Mouse (Mus musculus) urinary bladder, postnatal 14 days (tissue): Measurements from ENCODE around the gene Zbtb17.

Experiments
- DNase-seq: peaks from one replicate; pipeline ENCODE4 v3.0.0; 2021; ENCODE audit warnings: low spot score

Gene Zbtb17

GRCm38 (mm10) chr4:141444451-141445327 is at the start of gene Zbtb17:
Gene Zbtb17, plus strand, starts transcription at chr4:141444654.
- peak; percentile 90 for DNase-seq

GRCm38 (mm10) chr4:141394751-141395150 is 49.7 kb upstream of the Zbtb17 start:
- no peak for DNase-seq

GRCm38 (mm10) chr4:141397861-141398260 is 46.6 kb upstream of the Zbtb17 start:
- no peak for DNase-seq

GRCm38 (mm10) chr4:141398545-141398944 is 45.9 kb upstream of the Zbtb17 start, which contains the start of gene Clcnka:
Gene Clcnka, minus strand, starts transcription at chr4:141398724.
- no peak for DNase-seq

DNA sequence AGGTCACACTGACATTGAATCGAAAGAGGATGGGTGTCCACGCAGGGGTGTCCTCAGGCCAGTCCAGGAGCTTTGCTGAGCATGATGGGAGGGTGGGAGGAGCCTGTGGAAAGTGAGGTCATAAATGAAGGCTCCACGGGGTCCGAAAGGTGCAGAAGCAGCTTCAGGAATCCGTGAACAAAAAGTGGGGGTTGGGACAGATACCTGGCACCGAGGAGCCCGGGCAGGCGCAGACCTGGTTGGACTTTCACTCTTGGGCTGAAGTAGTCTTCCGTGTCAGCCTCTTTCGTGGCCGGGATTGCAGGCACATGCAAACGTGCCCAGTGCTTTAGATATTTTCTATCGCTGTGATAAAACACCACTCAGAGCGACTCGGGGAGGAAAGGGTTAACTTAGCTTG is 44.3 kb upstream of the Zbtb17 start:
- no peak for DNase-seq

DNA sequence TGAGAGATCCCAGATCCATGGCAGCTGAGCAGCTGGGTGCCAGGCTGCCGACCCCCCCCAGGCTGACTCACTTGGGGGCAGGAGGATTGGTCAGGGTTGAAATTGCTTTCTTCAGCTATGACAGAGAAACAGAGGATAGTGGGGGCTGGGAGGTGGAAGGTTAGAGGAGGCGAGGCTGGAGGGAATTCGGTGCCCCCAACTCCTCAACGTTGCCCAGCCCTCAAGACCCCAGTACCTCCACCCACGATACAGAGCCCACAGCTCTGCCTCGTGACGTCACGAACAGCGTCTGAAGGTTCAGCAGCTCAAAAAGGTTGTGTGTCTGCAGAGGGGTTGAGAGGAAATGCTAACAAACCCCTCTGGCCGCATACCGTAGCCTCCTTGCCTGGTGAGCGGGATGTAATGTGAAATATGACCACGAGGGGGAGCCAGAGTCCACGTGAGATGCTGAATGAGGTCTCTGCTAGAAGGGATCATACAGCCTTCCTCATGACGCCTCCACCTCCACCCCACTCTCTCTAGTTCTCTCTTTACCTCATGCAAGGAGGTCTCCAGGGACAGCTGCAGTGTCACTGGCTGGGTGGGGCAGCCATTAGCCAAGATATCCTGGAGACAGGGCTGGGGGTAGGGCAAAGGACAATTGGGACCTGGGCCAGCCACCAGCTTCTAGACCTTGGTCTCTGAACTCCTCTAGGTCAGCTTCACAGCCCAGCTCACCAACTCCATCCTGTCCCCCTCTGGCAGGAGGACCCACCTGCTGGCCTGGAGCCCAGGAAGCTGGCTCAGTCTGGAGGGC is 39.7 kb upstream of the Zbtb17 start:
- DNase-seq: peak; percentile 88

GRCm38 (mm10) chr4:141405314-141405622 is 39.2 kb upstream of the Zbtb17 start:
- no peak for DNase-seq

DNA sequence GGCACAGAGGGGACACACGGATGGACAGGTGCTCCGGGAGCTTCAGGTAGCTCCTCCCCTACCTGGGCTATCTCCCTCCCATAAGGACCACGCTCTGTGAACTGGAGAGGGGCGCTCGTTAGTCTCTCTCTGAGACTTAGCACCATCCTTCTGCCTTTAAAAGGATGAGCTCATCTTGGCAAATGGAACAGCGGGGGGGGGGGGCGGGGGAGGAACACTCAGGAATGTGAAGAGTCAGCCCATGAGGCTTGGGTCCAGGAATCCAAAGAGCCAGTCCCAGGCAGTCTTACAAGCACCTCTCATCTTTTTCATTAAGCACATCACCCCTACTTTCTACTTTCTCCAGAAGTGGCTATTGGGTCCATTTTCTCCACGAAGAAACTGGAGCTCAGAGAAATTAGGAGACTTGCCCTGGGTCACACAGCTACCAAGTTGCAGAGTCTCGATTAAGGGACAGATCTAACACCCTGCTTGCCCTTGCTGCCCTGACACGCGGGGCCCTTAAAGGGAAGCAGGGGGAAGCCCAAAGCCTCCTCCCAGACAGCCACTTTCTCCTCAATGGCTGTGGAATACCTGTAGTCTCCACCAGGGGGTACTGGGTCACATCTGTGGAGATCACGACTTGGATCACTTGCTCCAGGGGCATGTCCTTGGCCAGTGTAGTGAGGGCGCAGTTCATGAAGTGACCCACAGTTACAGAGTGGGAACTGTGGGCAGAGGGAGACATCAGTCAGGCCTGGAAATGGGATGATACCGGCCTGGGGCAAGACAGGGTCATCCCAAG is 37.7 kb upstream of the Zbtb17 start:
- peak; percentile 62 for DNase-seq

GRCm38 (mm10) chr4:141408577-141408976 is 35.9 kb upstream of the Zbtb17 start:
- DNase-seq: no peak

GRCm38 (mm10) chr4:141411430-141411992 is 32.9 kb upstream of the Zbtb17 start:
- DNase-seq: no peak

DNA sequence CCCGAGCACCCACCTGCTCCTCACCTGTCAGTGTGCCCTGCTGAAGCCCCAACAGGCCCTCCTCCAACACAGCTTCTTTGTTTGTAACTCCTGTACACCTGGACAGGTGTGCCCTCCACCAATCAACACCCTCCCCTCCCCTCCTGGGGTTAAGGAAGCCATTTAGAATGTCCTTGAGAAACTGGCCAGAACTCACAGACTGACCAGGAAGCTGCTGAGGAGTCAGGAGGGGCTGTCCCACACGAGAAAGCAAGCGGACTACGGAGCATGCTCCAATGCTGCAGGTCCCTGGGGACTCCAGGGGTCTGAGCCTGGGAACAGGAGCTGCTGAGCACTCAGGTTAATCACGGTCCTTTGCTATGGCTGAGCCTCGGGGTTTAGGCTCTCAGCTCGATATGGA is 28.5 kb upstream of the Zbtb17 start, which contains the start of gene Clcnkb:
Clcnkb (minus strand) TSS at position 91 of the 400 bp plus-strand sequence.
- no peak for DNase-seq

- DNase-seq: no peak
Measured at GRCm38 (mm10) chr4:141419398-141420191, 24.9 kb upstream of the Zbtb17 start.

- DNase-seq: no peak
Measured at GRCm38 (mm10) chr4:141420192-141420829, 24.1 kb upstream of the Zbtb17 start, which contains the start of gene Hspb7. Gene Hspb7, plus strand, starts transcription at chr4:141420779.

- no peak for DNase-seq
Measured at GRCm38 (mm10) chr4:141420886-141421285, 23.6 kb upstream of the Zbtb17 start.

GRCm38 (mm10) chr4:141421423-141421822 is 23.0 kb upstream of the Zbtb17 start:
- peak; percentile 71 for DNase-seq

GRCm38 (mm10) chr4:141422841-141423240 is 21.6 kb upstream of the Zbtb17 start:
- no peak for DNase-seq

DNA sequence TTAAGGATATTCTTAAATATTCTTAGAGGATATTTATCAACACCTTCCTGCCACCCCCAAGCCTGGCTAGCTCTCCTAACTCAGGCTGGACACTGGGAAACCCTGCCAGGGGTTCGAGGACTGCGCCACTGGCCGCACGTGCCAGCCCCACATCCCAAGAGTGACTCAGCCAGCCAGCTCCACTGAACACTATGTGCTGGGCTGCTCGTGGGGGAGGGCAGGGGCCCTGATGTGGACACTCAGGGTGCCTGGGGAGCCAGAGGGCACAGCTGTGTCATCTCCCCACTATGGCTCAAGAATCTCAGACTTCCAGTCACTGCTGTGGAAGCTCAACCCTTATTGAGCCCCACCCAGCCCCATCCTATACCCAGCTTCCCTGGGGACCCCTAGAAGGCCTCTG is 21.2 kb upstream of the Zbtb17 start:
- peak; percentile 43 for DNase-seq

DNA sequence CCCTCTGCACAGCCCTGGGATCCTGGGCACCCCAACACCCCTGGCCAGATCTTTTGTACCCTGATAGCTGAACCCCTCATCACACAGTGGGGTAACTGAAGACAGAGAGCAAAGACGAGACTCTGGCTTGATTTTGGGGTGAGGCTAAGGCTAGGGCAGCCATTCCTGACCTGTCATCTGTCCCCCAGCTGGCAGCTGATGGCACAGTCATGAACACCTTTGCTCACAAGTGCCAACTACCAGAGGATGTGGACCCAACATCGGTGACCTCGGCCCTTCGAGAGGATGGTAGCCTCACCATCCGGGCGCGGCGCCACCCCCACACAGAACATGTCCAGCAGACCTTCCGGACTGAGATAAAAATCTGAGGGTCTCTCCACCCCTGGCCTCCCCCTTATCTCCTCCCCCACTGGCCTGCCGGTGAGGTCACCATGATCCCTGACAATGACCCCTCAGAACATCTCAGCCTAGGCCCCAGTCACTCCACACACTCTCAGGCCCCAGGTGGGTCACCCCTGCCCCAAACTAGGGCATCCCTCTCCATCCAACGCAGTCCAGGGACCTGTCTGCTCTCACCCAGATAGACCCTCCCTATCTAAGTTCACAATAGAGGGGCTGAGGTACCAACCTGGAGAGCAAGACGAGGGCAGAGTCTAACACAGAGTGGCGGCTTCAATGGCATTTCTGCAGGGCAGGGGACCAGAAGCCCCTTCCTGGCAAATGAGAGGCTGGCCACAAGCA is 20.6 kb upstream of the Zbtb17 start:
- no peak for DNase-seq
